Mouse (Mus musculus) liver, adult 2 months (tissue): Measurements from ENCODE around the gene Acer1.

ENCODE experiments used
- CTCF ChIP-seq: fragments of 200-500 bp; IDR thresholded peaks from 2 replicates; pipeline ENCODE4 v1.5.1; 2011; ENCODE audit warnings: low read depth, low read length, control low read depth
- POLR2A ChIP-seq: fragments of 200-500 bp; IDR thresholded peaks from 2 replicates; pipeline ENCODE4 v1.6.1; 2011; ENCODE audit warnings: low read length, control low read depth; ENCODE audit not compliant: insufficient read depth; ENCODE audit errors: extremely low read depth

- TF ChIP-seq CTCF = no peak
- TF ChIP-seq POLR2A = no peak
These were observed 13.1 kb upstream of the Acer1 start for GRCm38 (mm10) chr17:56995046-56995445.
